Mouse (Mus musculus) erythroblast, embryonic 14.5 days (primary cell): ENCODE results near the gene Mgst3. TPM values are rescaled to one million over a fixed set of nuclear protein-coding genes. Genes with fewer than 3 reads are reported as not detected.

Source experiments
- H3K27me3 ChIP-seq: 2 replicates; pipeline ENCODE4 v1.6.1; 2012; ENCODE audit warnings: inconsistent platforms; ENCODE audit not compliant: control insufficient read depth
- H3K36me3 ChIP-seq: 2 replicates; pipeline ENCODE4 v1.6.1; 2012; ENCODE audit warnings: mild to moderate bottlenecking, inconsistent platforms; ENCODE audit not compliant: control insufficient read depth
- H3K4me1 ChIP-seq: 2 replicates; pipeline ENCODE4 v1.6.1; 2012; ENCODE audit warnings: inconsistent platforms; ENCODE audit not compliant: control insufficient read depth
- H3K4me3 ChIP-seq: replicated peaks from 2 replicates; pipeline ENCODE3; 2012; ENCODE audit warnings: moderate library complexity, mild to moderate bottlenecking, inconsistent platforms
- H3K9me3 ChIP-seq: 2 replicates; pipeline ENCODE4 v1.6.1; 2012; ENCODE audit warnings: low read length, inconsistent platforms, mixed read lengths; ENCODE audit not compliant: control insufficient read depth
- GATA1 ChIP-seq: IDR thresholded peaks from 2 replicates; pipeline ENCODE4 v1.6.1; 2012; ENCODE audit warnings: low read length, inconsistent platforms, mixed read lengths
- TAL1 ChIP-seq: IDR thresholded peaks from 3 replicates; pipeline ENCODE4 v1.6.1; 2012; ENCODE audit warnings: low read length, inconsistent platforms, mixed read lengths
- polyA plus RNA-seq: library from polyadenylated mRNA; stranded (reverse); fragments of >175 nt; gene quantifications from 2 replicates; pipeline ENCODE4 v1.2.3, GENCODE M21; 2012

The Mgst3 gene
- polyA plus RNA-seq, 1 experiment: 58.2 TPM

DNA sequence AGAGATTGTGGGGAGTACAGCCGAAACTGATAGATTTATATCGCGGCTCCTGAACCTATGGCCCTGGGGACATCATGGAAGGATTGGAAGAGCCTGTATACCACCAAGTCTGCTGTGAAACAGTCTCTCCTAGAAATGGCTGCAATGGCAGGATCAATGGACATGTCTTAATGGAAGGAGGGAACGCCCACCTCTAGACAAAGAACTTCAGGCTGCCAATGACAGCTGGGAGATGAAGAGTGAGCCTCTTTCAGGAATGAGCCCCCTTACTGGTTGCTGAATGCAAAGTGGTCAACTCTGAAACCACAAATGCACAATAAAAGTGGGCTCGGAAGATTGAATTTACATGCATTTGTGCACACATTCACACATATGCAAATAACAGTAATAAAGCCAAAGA is 10.9 kb downstream of the Mgst3 start:
- Histone ChIP-seq H3K4me1 (peaks cover 99% of the 10 kb centered on the region), H3K9me3 (no peaks in the 10 kb centered on the region), H3K36me3 (peaks cover 97% of the 10 kb centered on the region), H3K4me3 (peak overlapping the region; percentile 50), H3K27me3 (no peaks in the 10 kb centered on the region)
- TF ChIP-seq TAL1 (no peak), GATA1 (no peak)

DNA sequence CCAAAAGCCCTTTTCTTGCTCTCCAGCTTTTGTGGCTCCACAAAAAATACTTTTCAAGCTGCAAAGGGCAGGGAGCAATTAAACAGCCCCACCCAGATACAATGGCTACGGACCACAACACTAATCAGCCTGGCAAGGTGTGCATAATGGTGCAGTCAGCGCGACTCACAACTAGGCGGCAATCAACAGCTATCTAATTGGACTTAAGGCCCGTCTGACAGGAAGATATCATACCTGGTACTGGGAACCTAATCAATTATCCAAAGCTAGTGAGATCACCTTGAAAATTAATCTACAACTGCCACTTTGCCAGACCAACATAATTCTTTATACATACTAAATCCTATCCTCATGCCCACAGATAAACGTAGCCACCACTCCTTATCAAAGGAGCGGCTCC is 11.3 kb downstream of the Mgst3 start:
- TF ChIP-seq TAL1 (no peak), GATA1 (peak; percentile 11; the same call in 1 of the 2 replicates)
- peaks cover 98% of the 10 kb centered on the region for H3K4me1 ChIP-seq
- H3K9me3 ChIP-seq: no peaks in the 10 kb centered on the region
- peak overlapping the region; percentile 50 for H3K4me3 ChIP-seq
- peaks cover 97% of the 10 kb centered on the region for H3K36me3 ChIP-seq
- H3K27me3 ChIP-seq: no peaks in the 10 kb centered on the region

DNA sequence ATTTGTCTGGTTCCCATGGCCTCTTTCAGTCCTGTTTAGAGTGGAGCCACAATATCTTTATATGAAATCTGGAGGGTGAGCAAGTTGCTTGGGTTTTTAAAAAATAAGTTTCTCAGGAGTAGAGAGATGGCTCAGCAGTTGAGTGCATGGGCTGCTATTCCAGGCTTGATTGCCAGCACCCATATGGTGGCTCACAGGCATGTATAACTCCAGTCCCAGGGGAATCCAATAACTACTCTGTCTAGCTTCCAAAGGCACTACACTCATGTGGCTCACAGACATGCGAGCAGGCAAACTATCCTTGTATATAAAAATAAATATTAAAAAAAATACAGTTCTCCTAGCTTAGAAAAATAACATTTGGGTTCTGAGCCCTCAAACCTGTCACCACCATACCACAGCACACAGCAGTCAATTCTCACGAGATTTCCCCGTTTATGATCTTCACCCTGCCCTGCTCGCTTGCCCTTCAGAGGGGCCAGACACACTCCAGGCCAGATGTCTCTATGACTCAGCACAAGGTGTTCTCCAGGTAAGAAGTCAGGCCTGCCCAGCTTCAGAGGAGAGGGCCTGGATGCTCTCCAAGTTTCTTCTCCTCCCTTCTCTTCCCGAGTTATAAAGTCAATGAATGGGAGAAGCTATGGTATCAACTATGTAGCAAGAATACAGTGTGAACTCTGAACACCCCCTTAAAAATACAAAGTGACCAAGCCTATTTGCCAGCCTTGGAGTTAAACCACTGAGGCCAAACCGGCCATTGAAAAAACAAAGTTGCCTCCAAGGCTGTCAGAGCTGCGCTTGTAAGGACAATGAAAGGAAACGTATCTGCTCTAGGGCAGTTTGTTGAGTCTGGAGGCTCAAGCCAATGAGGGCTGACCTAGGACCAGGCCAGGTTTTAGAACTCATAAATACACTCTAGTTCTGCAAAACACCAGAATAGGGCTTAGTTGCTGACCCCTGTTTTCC is 12.3 kb downstream of the Mgst3 start:
- H3K4me3 ChIP-seq: peak overlapping the region; percentile 50
- H3K9me3 ChIP-seq: no peaks in the 10 kb centered on the region
- no peak for TF ChIP-seq TAL1
- no peak for TF ChIP-seq GATA1
- H3K27me3 ChIP-seq: no peaks in the 10 kb centered on the region
- H3K36me3 ChIP-seq: peaks cover 97% of the 10 kb centered on the region
- peaks cover 98% of the 10 kb centered on the region for H3K4me1 ChIP-seq

DNA sequence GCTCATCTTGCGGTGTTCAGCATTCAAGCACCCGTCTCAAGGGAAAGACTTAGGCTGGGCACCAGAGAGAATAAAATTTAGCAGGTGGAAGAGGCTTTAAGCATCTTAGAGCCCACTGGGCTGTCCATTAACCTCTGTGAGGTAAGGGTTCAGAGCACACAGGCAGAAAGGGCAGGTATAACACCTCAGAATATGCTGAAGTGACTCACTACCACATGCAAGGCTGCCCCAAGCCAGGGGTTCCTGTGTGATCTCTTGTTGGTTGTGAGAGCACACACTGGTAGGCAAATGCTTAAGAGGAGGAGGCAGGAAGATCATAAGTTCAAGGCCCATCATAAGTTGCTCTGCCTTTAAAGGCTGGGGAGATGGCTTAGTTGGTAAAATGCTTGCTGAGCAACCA is 13.4 kb downstream of the Mgst3 start:
- Histone ChIP-seq H3K4me1 (peaks cover 97% of the 10 kb centered on the region), H3K4me3 (no peak overlapping the region), H3K36me3 (peaks cover 97% of the 10 kb centered on the region), H3K27me3 (no peaks in the 10 kb centered on the region), H3K9me3 (no peaks in the 10 kb centered on the region)
- TF ChIP-seq TAL1 (no peak), GATA1 (no peak)

DNA sequence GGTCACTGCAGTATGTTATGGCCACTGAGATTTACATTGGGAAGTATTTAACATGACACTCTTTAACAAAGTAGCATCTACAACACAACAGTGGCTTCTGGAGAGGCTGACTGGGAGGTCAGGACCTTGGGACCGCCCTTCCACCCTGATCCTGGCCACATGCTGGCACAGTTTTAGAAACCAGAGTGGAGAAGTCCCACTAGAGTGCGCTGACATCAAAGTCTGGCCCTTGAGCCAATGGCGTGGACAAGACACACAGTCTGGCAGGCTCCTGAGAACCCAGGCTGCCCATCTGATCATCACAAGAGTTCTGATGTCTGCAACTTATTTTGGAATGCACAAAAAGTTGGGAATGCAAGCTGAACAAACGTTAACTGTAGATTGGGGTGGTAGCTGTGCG is 13.9 kb downstream of the Mgst3 start:
- no peak overlapping the region for H3K4me3 ChIP-seq
- H3K4me1 ChIP-seq: peaks cover 97% of the 10 kb centered on the region
- H3K9me3 ChIP-seq: no peaks in the 10 kb centered on the region
- H3K27me3 ChIP-seq: no peaks in the 10 kb centered on the region
- H3K36me3 ChIP-seq: peaks cover 97% of the 10 kb centered on the region
- TF ChIP-seq GATA1 (no peak), TAL1 (no peak)

DNA sequence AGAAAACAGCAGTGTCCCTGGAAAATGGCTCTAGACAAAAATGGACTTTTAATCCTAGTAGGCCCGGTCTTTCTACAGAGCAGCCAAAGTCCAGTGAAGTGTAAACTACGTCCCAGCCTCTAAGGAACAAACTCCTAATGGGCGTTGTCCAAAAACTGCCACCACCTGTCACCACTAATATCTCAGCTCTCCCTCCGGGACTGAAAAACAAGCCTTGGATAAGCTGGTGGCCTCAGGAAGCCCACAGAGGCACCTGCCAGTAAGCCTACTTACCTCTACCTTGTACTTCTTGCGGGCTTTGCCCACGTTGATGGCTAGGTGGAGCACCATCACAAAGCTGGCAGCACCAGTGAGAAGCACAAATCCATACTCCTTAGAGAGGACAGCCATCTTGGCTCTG is 15.6 kb downstream of the Mgst3 start:
- H3K36me3 ChIP-seq: peaks cover 100% of the 10 kb centered on the region
- no peak overlapping the region for H3K4me3 ChIP-seq
- H3K27me3 ChIP-seq: no peaks in the 10 kb centered on the region
- H3K4me1 ChIP-seq: peaks cover 95% of the 10 kb centered on the region
- H3K9me3 ChIP-seq: no peaks in the 10 kb centered on the region
- no peak for TF ChIP-seq GATA1

DNA sequence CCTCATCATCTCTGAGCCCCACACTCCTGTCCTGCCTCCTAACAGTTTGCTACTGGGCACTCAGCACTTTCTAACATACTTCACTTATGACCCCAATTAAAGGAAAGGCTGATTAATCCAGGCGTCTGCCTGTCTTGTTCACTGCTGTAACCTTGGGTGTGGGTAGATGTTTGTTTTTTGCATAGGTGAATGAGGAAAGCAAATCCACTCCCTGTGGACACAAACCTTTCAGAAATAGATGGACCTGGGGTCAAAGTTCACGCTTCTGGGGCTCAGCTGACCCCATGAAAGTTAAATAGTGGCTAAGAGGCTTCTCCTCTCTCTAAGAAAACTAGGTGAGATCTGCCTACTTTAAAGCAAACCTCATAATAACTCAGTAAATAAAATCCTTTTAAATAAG is 18.7 kb downstream of the Mgst3 start:
- Histone ChIP-seq H3K36me3 (peaks cover 100% of the 10 kb centered on the region), H3K4me3 (peak overlapping the region; percentile 46)

DNA sequence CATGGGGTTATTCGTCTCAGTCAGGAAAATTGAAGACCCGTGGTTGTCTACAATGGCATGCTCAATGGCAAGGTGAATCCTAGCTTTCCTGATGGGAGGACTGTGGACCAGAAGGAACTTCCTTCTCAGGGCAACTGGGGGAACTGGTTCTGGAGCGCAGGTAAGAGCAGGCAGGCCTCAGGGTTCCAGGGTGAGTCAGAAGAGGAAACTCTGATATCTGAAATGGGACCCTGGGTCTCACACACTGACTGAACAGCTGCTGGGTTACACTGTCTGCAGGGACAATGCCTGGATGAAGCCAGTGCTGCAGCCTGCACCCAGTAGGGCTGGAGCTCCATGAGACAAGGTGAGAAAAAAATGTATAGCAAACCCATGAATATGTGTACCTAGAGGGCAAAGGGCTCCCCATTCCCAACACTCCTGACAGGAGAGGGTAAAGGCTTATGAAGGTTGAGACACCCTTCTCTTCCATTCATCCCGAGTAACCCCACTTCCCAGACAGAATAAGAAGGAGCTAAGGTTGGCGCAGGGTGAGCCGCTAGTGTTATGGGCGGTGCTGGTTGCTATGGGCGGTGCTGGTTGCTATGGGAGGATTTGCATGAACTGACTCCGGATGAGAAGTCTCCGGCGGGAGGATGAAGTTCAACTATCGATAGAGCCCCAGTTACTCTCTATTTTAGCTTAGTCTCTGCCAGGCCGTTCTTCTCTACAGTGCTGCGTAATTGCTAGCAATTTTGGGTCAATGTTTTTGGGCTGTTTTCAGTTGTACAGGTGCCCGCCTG is 19.4 kb downstream of the Mgst3 start:
- no peak for TF ChIP-seq TAL1
- no peak for TF ChIP-seq GATA1
- H3K27me3 ChIP-seq: no peaks in the 10 kb centered on the region
- peak overlapping the region; percentile 46 for H3K4me3 ChIP-seq
- H3K4me1 ChIP-seq: peaks cover 94% of the 10 kb centered on the region
- no peaks in the 10 kb centered on the region for H3K9me3 ChIP-seq
- H3K36me3 ChIP-seq: peaks cover 100% of the 10 kb centered on the region

More for the DNA sequence above, 18.7 kb downstream of the Mgst3 start:
- H3K4me1 ChIP-seq: peaks cover 93% of the 10 kb centered on the region
- no peaks in the 10 kb centered on the region for H3K9me3 ChIP-seq
- H3K27me3 ChIP-seq: no peaks in the 10 kb centered on the region
- TF ChIP-seq TAL1 (no peak), GATA1 (no peak)

DNA sequence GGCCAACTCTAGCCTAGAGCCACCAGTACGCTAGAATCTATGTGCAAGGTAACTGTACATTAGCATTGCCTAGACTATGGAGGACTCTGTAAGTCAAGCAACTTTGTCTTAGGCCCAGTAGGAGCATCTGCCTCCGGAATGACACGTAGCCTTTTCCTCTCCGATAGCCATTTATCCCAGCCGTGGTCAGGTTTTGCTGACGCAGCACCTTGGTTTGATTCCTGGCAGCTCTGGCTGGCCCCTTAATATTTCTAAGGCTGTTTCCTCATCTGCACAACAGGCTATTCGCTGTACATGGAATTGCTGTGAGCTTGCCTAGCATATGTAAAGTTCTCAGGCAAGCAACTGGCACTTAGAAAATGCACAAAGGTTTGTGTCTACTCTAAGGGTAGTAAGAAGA is 20.9 kb downstream of the Mgst3 start:
- Histone ChIP-seq H3K4me1 (peaks cover 94% of the 10 kb centered on the region), H3K9me3 (no peaks in the 10 kb centered on the region), H3K4me3 (no peak overlapping the region), H3K36me3 (peaks cover 100% of the 10 kb centered on the region), H3K27me3 (no peaks in the 10 kb centered on the region)
- no peak for TF ChIP-seq TAL1
- no peak for TF ChIP-seq GATA1
